Mouse (Mus musculus): ENCODE measurements around the gene Psd. TPM values are rescaled to one million over a fixed set of nuclear protein-coding genes. Genes with fewer than 3 reads are reported as not detected.

The Psd gene
- 61.7 and 69.0 TPM in 2 replicates for polyA plus RNA-seq (2015; fragmentation: Nextera tagmentation; extraction: Ambion mirVana)

DNA sequence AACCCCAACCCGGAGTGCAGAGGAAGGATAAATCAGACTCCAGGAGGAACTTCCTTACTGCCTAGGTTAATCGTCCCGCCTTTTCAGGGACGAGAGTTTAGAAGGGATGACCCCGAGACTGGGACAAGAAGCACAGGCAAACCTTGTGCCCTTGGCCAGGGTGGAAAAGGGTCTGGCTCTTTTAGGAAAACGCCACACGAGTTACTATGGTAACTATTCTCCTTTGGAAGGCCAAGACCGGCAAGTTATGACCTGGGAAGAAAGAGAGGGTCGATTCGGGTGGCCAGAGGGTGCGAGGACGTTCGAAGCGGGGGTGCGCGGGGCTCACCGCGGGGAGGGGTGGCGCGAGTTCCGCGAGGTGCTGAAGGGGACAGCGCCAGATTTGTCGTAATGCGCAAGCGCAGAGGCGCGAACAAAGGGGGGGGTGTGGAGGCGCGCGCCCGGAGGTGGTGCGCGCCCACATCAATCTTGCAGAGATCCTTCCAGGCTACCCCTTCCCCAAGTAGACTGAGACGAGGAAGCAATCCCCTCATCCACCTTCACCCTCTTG, at the start of gene Psd:
Gene Psd, minus strand, starts transcription at position 401 of the 550 bp plus-strand sequence.
- Histone ChIP-seq H3K27ac (peak within 1 kb of the TSS; percentile 96), H3K9ac (replicated peaks) (peak within 1 kb of the TSS; percentile 80), H3K27me3 (peaks cover 16% of the 10 kb centered on the region), H3K9me3 (no peaks in the 10 kb centered on the region), H3K36me3 (peaks cover 18% of the 10 kb centered on the region), H3K4me2 (replicated peaks) (peak within 1 kb of the TSS; percentile 100), H3K4me3 (replicated peaks) (peak within 1 kb of the TSS; percentile 62), H3K4me1 (replicated peaks) (peaks cover 75% of the 10 kb centered on the region)
- no peak for ATAC-seq
- WGBS, result under 1% methylated on average over 31 of the region's 35 CpGs

DNA sequence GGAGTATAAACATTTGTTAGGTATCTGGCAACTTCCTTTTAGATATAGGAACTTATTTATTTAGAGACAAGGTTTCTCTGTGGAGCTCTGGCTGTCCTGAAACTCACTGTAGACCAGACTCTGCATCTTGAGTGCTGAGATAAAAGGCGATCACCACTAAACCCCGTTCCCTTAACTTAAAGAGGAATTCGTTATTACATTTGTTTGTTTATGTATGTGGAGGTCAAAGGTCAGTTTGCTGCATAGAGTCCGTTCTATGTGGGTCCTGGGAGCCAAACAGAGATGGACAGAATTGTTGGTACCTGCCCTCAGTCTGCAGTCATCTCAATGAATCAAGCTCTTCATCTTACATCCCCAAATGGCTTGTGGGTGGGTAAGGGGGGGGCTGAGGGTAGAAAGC, 48.9 kb upstream of the Psd start:
- Histone ChIP-seq H3K27me3 (no peaks in the 10 kb centered on the region), H3K9ac (replicated peaks) (no peak overlapping the region), H3K36me3 (peaks cover 50% of the 10 kb centered on the region), H3K9me3 (no peaks in the 10 kb centered on the region), H3K4me2 (replicated peaks) (no peak overlapping the region), H3K27ac (no peak overlapping the region), H3K4me3 (replicated peaks) (no peak overlapping the region), H3K4me1 (replicated peaks) (no peaks in the 10 kb centered on the region)
- no peak for ATAC-seq
- 76% methylated on average over 4 of the region's 4 CpGs for WGBS

DNA sequence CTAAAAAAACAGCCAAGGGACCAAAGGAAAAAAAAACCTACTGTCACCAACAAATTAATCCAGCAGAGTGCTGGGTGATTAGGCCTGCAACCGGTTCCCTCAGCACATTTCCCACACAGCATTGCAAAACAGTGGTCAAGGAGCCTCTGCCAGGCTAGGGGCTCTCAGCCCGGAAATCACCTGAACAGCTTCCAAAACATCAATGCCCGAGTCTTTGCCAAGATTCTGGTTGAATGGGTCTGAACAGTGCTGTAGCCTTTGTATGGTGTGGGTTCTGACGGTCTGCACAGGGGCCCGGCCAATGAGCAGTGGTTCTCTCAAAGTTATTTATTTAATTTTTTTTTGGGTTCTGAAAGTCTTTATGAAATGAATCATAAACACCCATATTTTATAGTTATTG, 48.5 kb upstream of the Psd start:
- Histone ChIP-seq H3K4me3 (replicated peaks) (no peak overlapping the region), H3K9me3 (no peaks in the 10 kb centered on the region), H3K4me2 (replicated peaks) (no peak overlapping the region), H3K4me1 (replicated peaks) (no peaks in the 10 kb centered on the region), H3K27me3 (no peaks in the 10 kb centered on the region), H3K27ac (no peak overlapping the region), H3K36me3 (peaks cover 46% of the 10 kb centered on the region), H3K9ac (replicated peaks) (no peak overlapping the region)
- WGBS, result 58% methylated on average over 5 of the region's 5 CpGs
- ATAC-seq, result no peak

DNA sequence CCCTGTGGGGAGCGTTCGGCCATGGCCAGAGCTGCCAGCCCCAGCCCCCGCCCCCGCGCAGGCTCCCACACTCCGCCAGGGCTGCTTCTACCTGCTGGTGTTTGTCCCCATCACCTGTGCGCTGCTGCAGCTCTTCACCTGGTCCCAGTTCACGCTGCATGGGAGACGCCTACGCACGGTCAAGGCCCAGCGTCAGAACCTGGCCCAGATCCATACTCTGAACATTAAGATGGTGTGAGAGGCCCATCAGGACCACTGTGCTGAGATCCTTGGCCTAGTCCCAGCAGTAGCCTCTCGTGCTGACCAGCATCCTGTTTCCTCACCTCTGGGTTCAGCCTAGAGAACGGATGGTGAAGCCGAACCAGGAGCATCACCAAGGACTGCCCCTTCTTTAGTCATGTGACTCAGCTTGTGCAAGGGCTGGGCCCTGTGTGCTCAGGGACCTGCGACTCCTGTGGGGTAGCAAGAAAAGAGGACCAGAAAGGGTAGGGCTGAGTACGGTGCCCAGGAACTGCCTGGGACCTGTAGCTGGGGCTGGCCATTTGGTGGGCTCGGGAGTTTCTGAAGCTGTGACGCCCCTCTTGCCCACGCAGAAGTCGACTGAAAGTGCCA, 47.6 kb upstream of the Psd start:
- H3K9me3 ChIP-seq, result no peaks in the 10 kb centered on the region

DNA sequence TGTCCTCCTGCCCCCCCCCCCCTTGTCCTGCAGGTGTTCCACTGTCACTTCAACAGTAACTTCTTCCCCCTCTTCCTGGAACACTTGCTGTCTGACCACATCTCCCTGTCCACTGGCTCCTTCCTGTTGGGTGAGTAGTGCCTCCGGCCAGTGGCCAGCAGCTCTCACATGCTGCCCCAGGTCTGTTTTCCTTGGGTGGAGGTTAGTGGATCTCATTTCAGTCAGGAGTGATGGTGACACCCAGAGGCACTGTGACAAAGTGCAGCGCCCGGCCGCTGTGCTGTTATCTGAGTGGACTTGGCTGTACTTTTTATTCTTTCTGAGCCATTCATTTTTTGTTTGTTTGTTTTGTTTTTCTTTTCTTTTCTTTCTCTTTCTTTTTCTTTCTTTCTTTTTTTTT, 42.2 kb upstream of the Psd start:
- Histone ChIP-seq H3K27ac (no peak overlapping the region), H3K9me3 (no peaks in the 10 kb centered on the region), H3K27me3 (no peaks in the 10 kb centered on the region), H3K4me3 (replicated peaks) (no peak overlapping the region), H3K9ac (replicated peaks) (no peak overlapping the region), H3K36me3 (no peaks in the 10 kb centered on the region), H3K4me2 (replicated peaks) (no peak overlapping the region), H3K4me1 (replicated peaks) (no peaks in the 10 kb centered on the region)
- WGBS, result 39% methylated on average over 4 of the region's 4 CpGs
- no peak for ATAC-seq

More for the DNA sequence above, 47.6 kb upstream of the Psd start:
- H3K36me3 ChIP-seq, result peaks cover 37% of the 10 kb centered on the region
- no peaks in the 10 kb centered on the region for H3K27me3 ChIP-seq
- H3K9ac ChIP-seq (replicated peaks), result no peak overlapping the region
- 45% methylated on average over 21 of the region's 21 CpGs for WGBS
- no peak overlapping the region for H3K4me3 ChIP-seq (replicated peaks)
- no peak overlapping the region for H3K27ac ChIP-seq
- ATAC-seq, result peak; percentile 48
- H3K4me2 ChIP-seq (replicated peaks), result no peak overlapping the region
- no peaks in the 10 kb centered on the region for H3K4me1 ChIP-seq (replicated peaks)

DNA sequence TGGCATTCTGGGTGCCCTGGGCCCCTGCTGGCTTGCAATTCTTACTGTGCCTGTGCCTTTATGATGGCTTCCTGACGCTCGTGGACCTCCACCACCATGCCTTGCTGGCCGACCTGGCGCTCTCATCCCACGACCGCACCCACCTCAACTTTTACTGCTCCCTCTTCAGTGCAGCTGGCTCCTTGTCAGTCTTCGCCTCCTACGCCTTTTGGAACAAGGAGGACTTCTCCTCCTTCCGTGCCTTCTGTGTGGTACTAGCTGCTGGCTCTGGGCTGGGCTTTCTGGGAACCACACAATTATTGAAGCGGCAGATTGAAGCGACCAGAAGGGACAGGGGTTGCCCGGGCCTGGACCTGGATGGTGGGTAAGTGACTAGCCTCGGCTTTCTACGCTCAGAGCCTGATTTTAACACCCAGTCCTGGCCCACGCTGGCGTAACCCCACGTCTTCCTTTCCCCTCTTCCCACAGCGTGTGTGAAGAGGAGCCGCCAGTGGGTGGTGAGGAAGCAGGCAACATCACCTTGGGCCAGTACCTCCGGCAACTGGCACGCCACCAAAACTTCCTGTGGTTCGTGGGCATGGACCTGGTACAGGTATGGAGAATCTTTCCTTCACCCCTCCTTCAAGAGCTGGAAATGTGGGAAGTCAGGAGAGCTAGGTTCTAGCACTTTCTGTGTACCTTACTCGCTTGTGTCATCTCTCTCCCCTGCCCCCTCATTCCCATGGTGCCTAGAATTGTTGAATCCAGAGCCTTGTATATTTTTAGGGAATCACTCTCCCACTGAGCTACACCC, 41.0 kb upstream of the Psd start:
- Histone ChIP-seq H3K27me3 (no peaks in the 10 kb centered on the region), H3K36me3 (no peaks in the 10 kb centered on the region), H3K4me1 (replicated peaks) (no peaks in the 10 kb centered on the region), H3K9me3 (no peaks in the 10 kb centered on the region), H3K27ac (no peak overlapping the region), H3K9ac (replicated peaks) (no peak overlapping the region; the same call in 1 of the 2 replicates), H3K4me2 (replicated peaks) (no peak overlapping the region), H3K4me3 (replicated peaks) (no peak overlapping the region)
- WGBS, result 89% methylated on average over 23 of the region's 23 CpGs
- ATAC-seq, result no peak

DNA sequence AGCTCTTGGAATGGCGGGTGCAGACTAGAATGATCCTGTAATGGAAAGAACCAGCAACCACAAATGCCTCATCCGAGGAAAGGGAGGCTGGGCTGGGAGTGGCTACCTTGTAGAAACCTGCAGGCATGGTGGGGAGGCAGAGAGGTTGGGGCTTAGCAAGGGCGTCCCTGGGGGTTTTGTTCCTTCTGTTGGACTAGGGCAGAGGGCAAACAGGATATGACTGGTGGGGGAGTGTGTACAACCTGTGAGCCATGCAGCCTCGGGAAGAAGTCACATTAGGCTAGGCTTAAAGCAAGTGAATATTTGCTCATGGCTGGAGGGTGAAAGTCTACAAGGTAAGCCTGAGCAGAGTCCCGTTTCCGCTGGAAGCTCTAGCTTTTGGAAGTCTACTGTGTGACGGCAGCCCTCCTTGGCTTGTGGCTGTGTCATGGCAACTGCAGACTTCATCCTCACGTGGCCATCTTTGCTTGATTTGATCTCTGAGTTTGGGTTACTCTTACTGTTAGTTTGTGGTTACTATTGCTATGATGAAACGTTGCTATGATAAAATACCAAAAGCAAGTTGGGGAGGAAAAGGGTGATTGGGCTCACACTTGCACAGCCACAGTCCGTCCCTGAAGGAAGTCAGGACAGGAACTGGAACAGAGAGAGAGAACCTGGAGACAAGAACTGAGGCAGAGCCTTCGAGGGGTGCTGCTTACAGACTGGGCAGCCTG, 36.5 kb upstream of the Psd start:
- no peaks in the 10 kb centered on the region for H3K9me3 ChIP-seq
- H3K27ac ChIP-seq, result no peak overlapping the region
- no peak overlapping the region for H3K4me2 ChIP-seq (replicated peaks)
- H3K9ac ChIP-seq (replicated peaks), result no peak overlapping the region
- WGBS, result 86% methylated on average over 11 of the region's 11 CpGs
- 0 out of 2 replicates have a peak, but pooled peaks cover under 1% of the 10 kb centered on the region for H3K4me1 ChIP-seq (replicated peaks)
- no peaks in the 10 kb centered on the region for H3K36me3 ChIP-seq
- no peak for ATAC-seq
- no peak overlapping the region for H3K4me3 ChIP-seq (replicated peaks)
- H3K27me3 ChIP-seq, result peaks cover 2% of the 10 kb centered on the region

DNA sequence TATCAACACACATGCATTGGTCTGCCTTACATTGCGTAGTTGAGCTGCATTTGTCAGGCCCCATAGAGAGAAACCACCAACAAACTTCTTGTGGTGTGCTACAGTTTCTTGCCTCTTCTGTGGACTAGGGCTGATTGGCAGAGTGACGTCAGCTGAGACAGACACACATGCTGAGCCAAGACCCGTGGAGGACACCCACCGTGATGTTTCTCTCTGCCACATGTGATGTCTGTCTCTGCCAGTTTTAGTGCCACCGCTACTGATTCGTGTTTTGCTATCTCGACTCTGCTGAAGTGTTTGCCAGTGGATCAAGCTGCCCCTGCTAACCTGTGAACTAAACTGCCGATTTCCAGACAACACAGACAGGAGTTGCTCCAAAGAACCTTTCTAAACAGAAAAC, 35.1 kb upstream of the Psd start:
- H3K9me3 ChIP-seq, result no peaks in the 10 kb centered on the region
- H3K27ac ChIP-seq, result no peak overlapping the region
- peaks cover 12% of the 10 kb centered on the region for H3K4me1 ChIP-seq (replicated peaks)
- no peak overlapping the region for H3K4me2 ChIP-seq (replicated peaks)
- no peaks in the 10 kb centered on the region for H3K36me3 ChIP-seq
- peaks cover 15% of the 10 kb centered on the region for H3K27me3 ChIP-seq
- ATAC-seq, result no peak
- 87% methylated on average over 8 of the region's 8 CpGs for WGBS
- H3K4me3 ChIP-seq (replicated peaks), result no peak overlapping the region
- no peak overlapping the region for H3K9ac ChIP-seq (replicated peaks)

DNA sequence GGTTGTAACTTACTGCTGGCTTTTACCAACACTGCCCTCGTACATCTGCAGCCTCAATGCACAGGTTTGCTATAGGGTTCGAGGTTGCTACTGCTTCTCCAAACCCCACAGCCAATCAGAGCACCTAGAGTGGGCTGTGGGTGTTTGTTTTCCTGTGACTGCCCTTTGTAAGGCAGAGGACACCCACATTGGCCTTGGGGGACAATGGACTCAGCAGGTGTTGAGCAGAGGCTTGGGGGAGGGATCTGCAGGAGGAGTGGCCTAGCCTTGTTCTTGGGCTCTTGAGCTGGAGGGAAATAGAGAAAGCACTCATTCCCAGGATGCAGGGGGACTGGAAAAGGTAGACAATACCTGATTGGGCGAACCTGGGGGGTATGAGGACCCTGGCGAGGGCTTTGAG, 31.4 kb upstream of the Psd start:
- no peaks in the 10 kb centered on the region for H3K36me3 ChIP-seq
- H3K4me3 ChIP-seq (replicated peaks), result no peak overlapping the region
- H3K9ac ChIP-seq (replicated peaks), result 0 out of 2 replicates have a peak overlapping the region, but pooled peaks have one; percentile 14
- 61% methylated on average over 4 of the region's 4 CpGs for WGBS
- H3K27me3 ChIP-seq, result peaks cover 16% of the 10 kb centered on the region
- no peak overlapping the region for H3K27ac ChIP-seq
- no peak for ATAC-seq
- peaks cover 13% of the 10 kb centered on the region for H3K4me1 ChIP-seq (replicated peaks)
- no peaks in the 10 kb centered on the region for H3K9me3 ChIP-seq
- no peak overlapping the region for H3K4me2 ChIP-seq (replicated peaks)

DNA sequence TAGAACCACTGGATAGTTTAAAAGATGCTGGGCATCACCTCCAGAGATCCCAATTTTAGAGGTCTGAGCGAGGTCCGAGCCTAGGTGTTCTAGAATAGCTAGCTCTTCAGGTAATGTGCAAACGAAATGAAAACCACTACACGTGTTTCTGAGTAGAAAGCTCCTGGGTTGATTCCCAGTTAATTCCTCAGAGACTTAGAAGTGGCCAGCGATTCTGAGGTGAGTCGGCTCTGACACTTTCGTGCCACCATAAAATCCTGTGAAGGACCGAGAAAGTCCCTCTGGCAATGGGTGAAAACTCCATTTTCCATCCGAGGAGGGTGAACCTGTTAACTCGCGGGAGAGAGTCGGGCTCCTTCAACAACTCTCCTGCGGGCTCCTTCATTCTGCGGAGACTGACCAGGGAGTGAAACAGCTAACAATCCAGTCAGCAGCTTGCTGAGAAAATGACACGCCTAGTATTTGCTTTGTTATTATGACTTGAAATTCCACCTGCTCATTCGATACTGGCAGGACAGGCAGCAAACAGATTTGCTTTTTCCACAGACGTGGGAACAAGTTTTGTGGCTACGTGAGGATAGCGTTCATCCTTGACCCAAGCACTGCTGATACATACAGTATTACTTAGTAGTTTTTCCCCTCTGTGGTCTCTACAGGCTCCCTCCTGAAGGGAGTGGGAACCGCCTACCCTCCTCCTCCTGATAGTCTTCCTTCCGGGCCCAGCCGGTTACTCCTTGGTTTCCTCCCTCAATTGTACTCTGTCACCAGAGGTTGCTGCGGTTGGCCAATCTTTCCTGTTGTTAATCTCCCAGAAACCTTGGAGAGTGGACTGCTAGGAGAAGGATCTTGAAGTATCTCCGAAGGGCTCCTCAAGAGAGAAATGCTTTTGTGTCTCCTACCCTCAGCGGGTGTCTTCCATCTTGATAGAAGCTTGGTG, 30.7 kb upstream of the Psd start:
- H3K27me3 ChIP-seq, result peaks cover 19% of the 10 kb centered on the region
- WGBS, result 20% methylated on average over 25 of the region's 25 CpGs
- no peak; the same call in 1 of the 2 replicates for ATAC-seq
- H3K9ac ChIP-seq (replicated peaks), result peak overlapping the region; percentile 77
- no peaks in the 10 kb centered on the region for H3K9me3 ChIP-seq
- no peak overlapping the region for H3K27ac ChIP-seq
- peak overlapping the region; percentile 56 for H3K4me3 ChIP-seq (replicated peaks)
- peaks cover 13% of the 10 kb centered on the region for H3K4me1 ChIP-seq (replicated peaks)
- no peaks in the 10 kb centered on the region for H3K36me3 ChIP-seq
- peak overlapping the region; percentile 80 for H3K4me2 ChIP-seq (replicated peaks)

DNA sequence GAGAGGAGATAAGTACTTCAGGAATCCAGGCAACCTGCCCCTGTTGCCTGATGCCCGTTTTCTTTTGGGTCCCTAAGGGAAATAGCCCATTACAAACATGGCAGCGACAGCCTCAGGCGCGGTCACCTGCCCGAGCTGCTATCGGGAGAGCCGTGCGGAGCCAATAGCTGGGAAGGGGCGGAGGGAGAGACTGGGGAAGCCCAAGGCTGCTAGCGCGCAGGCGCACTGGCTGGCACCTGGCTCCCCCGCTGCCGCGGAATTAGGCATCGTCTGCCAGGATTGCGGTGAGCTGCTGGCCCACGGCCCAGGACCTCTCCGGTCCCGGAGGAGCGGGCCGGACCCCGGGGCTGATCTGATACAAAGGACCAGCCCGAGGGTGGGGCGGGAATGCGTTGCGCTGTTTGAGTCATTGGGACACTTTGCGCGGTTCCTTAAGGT, 29.8 kb upstream of the Psd start:
- Histone ChIP-seq H3K27me3 (peaks cover 21% of the 10 kb centered on the region), H3K36me3 (no peaks in the 10 kb centered on the region), H3K4me3 (replicated peaks) (peak overlapping the region; percentile 56), H3K27ac (no peak overlapping the region), H3K9ac (replicated peaks) (peak overlapping the region; percentile 77), H3K9me3 (no peaks in the 10 kb centered on the region), H3K4me1 (replicated peaks) (peaks cover 13% of the 10 kb centered on the region), H3K4me2 (replicated peaks) (peak overlapping the region; percentile 80)
- whole genome bisulfite sequencing, result 1% methylated on average over 29 of the region's 29 CpGs
- ATAC-seq, result peak; percentile 95
